Mouse (Mus musculus) myocyte (in vitro differentiated cells): Measurements from ENCODE around the gene Trpc4ap.
"Not testable (repeated sequence)": the region's sequence is repeated elsewhere in the genome, so short reads cannot be mapped to it uniquely, and the experiment has no call there.

ENCODE experiments used
- CEBPB ChIP-seq: IDR thresholded peaks from 2 replicates; pipeline ENCODE4 v1.6.1; 2011; ENCODE audit warnings: mild to moderate bottlenecking, moderate library complexity; ENCODE audit not compliant: poor library complexity, insufficient read depth, severe bottlenecking
- E2F4 ChIP-seq: IDR thresholded peaks from one replicate; pipeline ENCODE4 v1.6.1; 2011; ENCODE audit warnings: mild to moderate bottlenecking, control low read depth, moderate library complexity; ENCODE audit not compliant: insufficient read depth
- MYOG ChIP-seq, 3 experiments: IDR thresholded peaks; one replicate each; pipeline ENCODE4 v1.6.1; 2011; ENCODE audit warnings: control low read depth in 2 of 3, low read depth in 2 of 3, mild to moderate bottlenecking in 2 of 3; ENCODE audit not compliant: insufficient read length in 2 of 3, control insufficient read depth in 1 of 3, insufficient read depth in 1 of 3
- POLR2A ChIP-seq: IDR thresholded peaks from one replicate; pipeline ENCODE4 v1.6.1; 2011; ENCODE audit warnings: low read depth, mild to moderate bottlenecking, control low read depth, moderate library complexity; ENCODE audit not compliant: insufficient read length
- TCF12 ChIP-seq: IDR thresholded peaks from one replicate; pipeline ENCODE4 v1.6.1; 2011; ENCODE audit warnings: mild to moderate bottlenecking, control low read depth; ENCODE audit not compliant: poor library complexity, insufficient read depth, severe bottlenecking
- USF1 ChIP-seq: IDR thresholded peaks from one replicate; pipeline ENCODE4 v1.6.1; 2011; ENCODE audit warnings: low read depth, mild to moderate bottlenecking, control low read depth, moderate library complexity

- not testable (repeated sequence) for TF ChIP-seq MYOG (IDR thresholded peaks at IDR 0.05; ENCODE audit: control insufficient read depth in 1 of 3, insufficient read depth in 1 of 3, insufficient read length in 2 of 3, low read depth in 2 of 3); USF1; E2F4; POLR2A; TCF12; CEBPB
These were observed 87.0 kb downstream of the Trpc4ap start for GRCm38 (mm10) chr2:155605236-155605589.
